Mouse (Mus musculus) macrophage (primary cell): Measurements from ENCODE around the gene Gm39115. TPM values are rescaled to one million over a fixed set of nuclear protein-coding genes. Genes with fewer than 3 reads are reported as not detected.

ENCODE experiments used
- H3K27ac ChIP-seq: fragments of 350-480 bp; formaldehyde crosslinking; 2 replicates; pipeline ENCODE4 v1.9.0; 2021
- H3K36me3 ChIP-seq: fragments of 350-480 bp; formaldehyde crosslinking; 2 replicates; pipeline ENCODE4 v1.9.0; 2021; ENCODE audit errors: inconsistent target
- H3K4me3 ChIP-seq: fragments of 350-480 bp; formaldehyde crosslinking; 2 replicates; pipeline ENCODE4 v1.9.0; 2021; ENCODE audit errors: inconsistent target
- H3K79me2 ChIP-seq: fragments of 350-480 bp; formaldehyde crosslinking; 2 replicates; pipeline ENCODE4 v1.9.0; 2021; ENCODE audit errors: inconsistent target
- WGBS: methylation state at CpG from one replicate; pipeline ENCODE4 v1.1.7; 2026; ENCODE audit warnings: inconsistent platforms; ENCODE audit not compliant: missing documents; 5-methylcytosine and 5-hydroxymethylcytosine counted together
- polyA plus RNA-seq: library from polyadenylated mRNA; stranded (reverse); fragments of 250-400 nt; gene quantifications from 3 replicates; pipeline ENCODE4 v1.2.4, GENCODE M21; 2018; ENCODE audit warnings: inconsistent platforms

Gene Gm39115
- polyA plus RNA-seq, 1 experiment from 2014 or later = not detected

GRCm38 (mm10) chr7:142087069-142087652 is 48.7 kb downstream of the Gm39115 start:
- no peaks in the 10 kb centered on the region for H3K36me3 ChIP-seq
- no peaks in the 10 kb centered on the region for H3K79me2 ChIP-seq
- WGBS = 100% methylated on average over 1 of the region's 1 CpGs
- no peak overlapping the region for H3K27ac ChIP-seq
- no peak overlapping the region for H3K4me3 ChIP-seq

- WGBS = 83% methylated on average over 4 of the region's 4 CpGs
- H3K27ac ChIP-seq = no peak overlapping the region
- no peaks in the 10 kb centered on the region for H3K79me2 ChIP-seq
- no peak overlapping the region for H3K4me3 ChIP-seq
- H3K36me3 ChIP-seq = no peaks in the 10 kb centered on the region
Measured at GRCm38 (mm10) chr7:142086159-142086905, 49.5 kb downstream of the Gm39115 start.

Other genes starting within 250 kb of the Gm39115 start
- gene Tollip, start 217.5 kb downstream of the Gm39115 start, polyA plus RNA-seq = 55.0 to 65.0 TPM (median 55.4 TPM) in 3 replicates
- gene Brsk2, start 186.3 kb downstream of the Gm39115 start, polyA plus RNA-seq = not detected in 3 replicates
- 22.8 to 35.4 TPM (median 31.3 TPM) in 3 replicates for gene Mob2, start 75.0 kb downstream of the Gm39115 start, polyA plus RNA-seq
- gene Dusp8, start 40.2 kb downstream of the Gm39115 start, polyA plus RNA-seq = 0.22 to 1.2 TPM (median 0.47 TPM) in 3 replicates
- gene Gm45618, start 15.3 kb downstream of the Gm39115 start, polyA plus RNA-seq = not detected in 3 replicates
- not detected in 3 replicates for gene Gm45337, start 8.6 kb upstream of the Gm39115 start, polyA plus RNA-seq
- not detected in 3 replicates for gene Gm29735, start 21.1 kb upstream of the Gm39115 start, polyA plus RNA-seq
- gene Gm4553, start 29.7 kb upstream of the Gm39115 start, polyA plus RNA-seq = not detected in 3 replicates
- not detected in 3 replicates for gene Krtap5-2, start 40.0 kb upstream of the Gm39115 start, polyA plus RNA-seq
- gene Gm10153, start 54.4 kb upstream of the Gm39115 start, polyA plus RNA-seq = not detected in 3 replicates
- gene Krtap5-3, start 65.3 kb upstream of the Gm39115 start, polyA plus RNA-seq = not detected in 3 replicates
- not detected in 3 replicates for gene Gm7579, start 75.8 kb upstream of the Gm39115 start, polyA plus RNA-seq
- not detected in 3 replicates for gene Krtap5-5, start 93.9 kb upstream of the Gm39115 start, polyA plus RNA-seq
- gene Gm40460, start 105.0 kb upstream of the Gm39115 start, polyA plus RNA-seq = not detected in 3 replicates
- gene Gm2431, start 122.3 kb upstream of the Gm39115 start, polyA plus RNA-seq = not detected in 3 replicates
- gene Gm4559, start 138.3 kb upstream of the Gm39115 start, polyA plus RNA-seq = not detected in 3 replicates
- not detected in 3 replicates for gene Krtap5-1, start 161.1 kb upstream of the Gm39115 start, polyA plus RNA-seq
- not detected in 3 replicates for gene Krtap5-4, start 167.5 kb upstream of the Gm39115 start, polyA plus RNA-seq
- gene Ifitm10, start 237.7 kb upstream of the Gm39115 start, polyA plus RNA-seq = not detected in 3 replicates
- 9.6 to 6,145 TPM (median 21.2 TPM) in 3 replicates for gene Gm49369, start 246.6 kb upstream of the Gm39115 start, polyA plus RNA-seq